Mouse (Mus musculus): ENCODE data around the gene Gm21961. TPM values are rescaled to one million over a fixed set of nuclear protein-coding genes. Genes with fewer than 3 reads are reported as not detected.

The Gm21961 gene
- total and polyA plus RNA-seq, 2 experiments from 2014 or later = not detected

- no peak for ATAC-seq
- Histone ChIP-seq H3K36me3 (ENCODE audit: insufficient read depth, low read length) (no peaks in the 10 kb centered on the region), H3K27ac (no peak overlapping the region), H3K9me3 (ENCODE audit: low read length) (no peaks in the 10 kb centered on the region), H3K9ac (replicated peaks; ENCODE audit: low read length) (no peak overlapping the region), H3K27me3 (ENCODE audit: insufficient read depth, low read length) (no peaks in the 10 kb centered on the region), H3K4me3 (ENCODE audit: low read length) (no peak overlapping the region), H3K4me2 (ENCODE audit: low read depth, low read length) (no peak overlapping the region), H3K4me1 (ENCODE audit: insufficient read depth, low read length) (no peaks in the 10 kb centered on the region)
- no peak for DNase-seq (ENCODE audit: low spot score)
- no peak for TF ChIP-seq CTCF (IDR thresholded peaks at IDR 0.05; ENCODE audit: low read depth)
- 83% methylated on average over 7 of the region's 7 CpGs for WGBS
These were observed 38.5 kb downstream of the Gm21961 start for GRCm38 (mm10) chr15:64976044-64976805.

Other genes starting within 250 kb of the Gm21961 start
- gene Gm21798, start 197.2 kb downstream of the Gm21961 start, total RNA-seq (2014; rRNA removed) = not detected in 2 replicates
- gene Gm21798, start 197.2 kb downstream of the Gm21961 start, polyA plus RNA-seq (2015; fragmentation: Nextera tagmentation; extraction: Ambion mirVana) = not detected in 2 replicates